Mouse (Mus musculus) hindbrain, embryonic 12.5 days (tissue): Measurements from ENCODE around the gene Trim63. TPM values are rescaled to one million over a fixed set of nuclear protein-coding genes. Genes with fewer than 3 reads are reported as not detected.
"Not testable (repeated sequence)": the region's sequence is repeated elsewhere in the genome, so short reads cannot be mapped to it uniquely, and the experiment has no call there.

Experiments
- ATAC-seq: fragments of 200-750 bp; cut with Nextera tagmentation; 2 replicates; pipeline ENCODE4 v1.8.0; 2017; ENCODE audit warnings: moderate TSS enrichment; ENCODE audit not compliant: low FRiP score
- H3K27ac ChIP-seq: fragments of 300-500 bp; sonication (generic); 2 replicates; pipeline ENCODE4 v1.5.1; 2016; ENCODE audit warnings: mild to moderate bottlenecking
- H3K27me3 ChIP-seq: fragments of 300-500 bp; sonication (generic); 2 replicates; pipeline ENCODE4 v1.6.1; 2016; ENCODE audit warnings: mild to moderate bottlenecking
- H3K36me3 ChIP-seq: fragments of 300-500 bp; sonication (generic); 2 replicates; pipeline ENCODE4 v1.6.1; 2016; ENCODE audit warnings: mild to moderate bottlenecking
- H3K4me1 ChIP-seq: fragments of 300-500 bp; sonication (generic); 2 replicates; pipeline ENCODE4 v1.6.1; 2016
- H3K4me2 ChIP-seq: fragments of 300-500 bp; sonication (generic); replicated peaks from 2 replicates; pipeline ENCODE4 v1.6.1; 2016; ENCODE audit warnings: mild to moderate bottlenecking
- H3K4me3 ChIP-seq: fragments of 300-500 bp; sonication (generic); 2 replicates; pipeline ENCODE4 v1.5.1; 2016; ENCODE audit warnings: mild to moderate bottlenecking
- H3K9ac ChIP-seq: fragments of 300-500 bp; sonication (generic); 2 replicates; pipeline ENCODE4 v1.6.1; 2016; ENCODE audit warnings: mild to moderate bottlenecking, moderate library complexity
- H3K9me3 ChIP-seq: fragments of 300-500 bp; sonication (generic); replicated peaks from 2 replicates; pipeline ENCODE4 v1.6.1; 2016; ENCODE audit warnings: mild to moderate bottlenecking
- WGBS: fragments of 180-500 bp; shearing (Covaris S2); methylation state at CpG from one replicate; pipeline ENCODE4 v1.1.7; 2016; 5-methylcytosine and 5-hydroxymethylcytosine counted together
- polyA plus RNA-seq: library from polyadenylated mRNA; unstranded; fragments of >200 nt; fragmentation: Nextera tagmentation; extraction: Ambion mirVana; gene quantifications from 2 replicates; pipeline ENCODE4 v1.2.1, GENCODE M21; 2016

Gene Trim63
- polyA plus RNA-seq: 0.54 and 1.6 TPM in 2 replicates

GRCm38 (mm10) chr4:134314876-134315275, at the start of gene Trim63:
Trim63 (plus strand) TSS chr4:134315120.
- Histone ChIP-seq H3K9me3 (0 out of 2 replicates have a peak, but pooled peaks cover 4% of the 10 kb centered on the region), H3K4me2 (no peak within 1 kb of the TSS), H3K9ac (no peak within 1 kb of the TSS), H3K27ac (no peak within 1 kb of the TSS), H3K36me3 (no peaks in the 10 kb centered on the region), H3K27me3 (no peaks in the 10 kb centered on the region), H3K4me3 (no peak within 1 kb of the TSS), H3K4me1 (peaks cover 6% of the 10 kb centered on the region; the same call in 1 of the 2 replicates)
- no peak for ATAC-seq
- WGBS: 35% methylated on average over 11 of the region's 11 CpGs

- no peak overlapping the region for H3K27ac ChIP-seq
- no peak for ATAC-seq
- no peak overlapping the region for H3K9ac ChIP-seq
- no peak overlapping the region for H3K4me3 ChIP-seq
- no peak overlapping the region for H3K4me2 ChIP-seq
- H3K36me3 ChIP-seq: no peaks in the 10 kb centered on the region
- no peaks in the 10 kb centered on the region for H3K4me1 ChIP-seq
- WGBS: 62% methylated on average over 9 of the region's 9 CpGs
- H3K9me3 ChIP-seq: no peaks in the 10 kb centered on the region
- no peaks in the 10 kb centered on the region for H3K27me3 ChIP-seq
These were observed 48.9 kb upstream of the Trim63 start for GRCm38 (mm10) chr4:134265860-134266585.

- Histone ChIP-seq H3K9me3 (no peaks in the 10 kb centered on the region), H3K4me1 (no peaks in the 10 kb centered on the region), H3K4me3 (no peak overlapping the region), H3K9ac (no peak overlapping the region), H3K36me3 (no peaks in the 10 kb centered on the region), H3K27ac (no peak overlapping the region), H3K4me2 (no peak overlapping the region), H3K27me3 (no peaks in the 10 kb centered on the region)
- ATAC-seq: no peak
- 88% methylated on average over 19 of the region's 19 CpGs for WGBS
These were observed 46.7 kb upstream of the Trim63 start for GRCm38 (mm10) chr4:134268102-134268655.

GRCm38 (mm10) chr4:134269622-134270021, 45.3 kb upstream of the Trim63 start:
- H3K27ac ChIP-seq, H3K4me3 ChIP-seq, H3K9ac ChIP-seq, ATAC-seq, H3K4me1 ChIP-seq, H3K27me3 ChIP-seq, H3K4me2 ChIP-seq, H3K9me3 ChIP-seq, H3K36me3 ChIP-seq: not testable (repeated sequence)

GRCm38 (mm10) chr4:134271979-134272378, 42.9 kb upstream of the Trim63 start:
- WGBS: 80% methylated on average over 7 of the region's 7 CpGs
- ATAC-seq: no peak
- no peak overlapping the region for H3K9ac ChIP-seq
- H3K36me3 ChIP-seq: peaks cover 11% of the 10 kb centered on the region
- no peaks in the 10 kb centered on the region for H3K4me1 ChIP-seq
- H3K4me2 ChIP-seq: no peak overlapping the region
- H3K9me3 ChIP-seq: no peaks in the 10 kb centered on the region
- no peaks in the 10 kb centered on the region for H3K27me3 ChIP-seq
- no peak overlapping the region for H3K4me3 ChIP-seq
- no peak overlapping the region for H3K27ac ChIP-seq

- no peak overlapping the region for H3K27ac ChIP-seq
- no peaks in the 10 kb centered on the region for H3K9me3 ChIP-seq
- H3K4me2 ChIP-seq: peak overlapping the region; percentile 11; the same call in 1 of the 2 replicates
- no peak for ATAC-seq
- no peak overlapping the region for H3K9ac ChIP-seq
- H3K4me3 ChIP-seq: no peak overlapping the region
- H3K4me1 ChIP-seq: no peaks in the 10 kb centered on the region
- 32% methylated on average over 12 of the region's 13 CpGs for WGBS
- no peaks in the 10 kb centered on the region for H3K27me3 ChIP-seq
- H3K36me3 ChIP-seq: peaks cover 20% of the 10 kb centered on the region
These were observed 42.0 kb upstream of the Trim63 start for GRCm38 (mm10) chr4:134272731-134273416.

- 0 out of 2 replicates have a peak overlapping the region, but pooled peaks have one; percentile 13 for H3K9ac ChIP-seq
- H3K27me3 ChIP-seq: no peaks in the 10 kb centered on the region
- H3K9me3 ChIP-seq: no peaks in the 10 kb centered on the region
- no peaks in the 10 kb centered on the region for H3K4me1 ChIP-seq
- peaks cover 25% of the 10 kb centered on the region for H3K36me3 ChIP-seq
- no peak for ATAC-seq
- no peak overlapping the region for H3K4me3 ChIP-seq
- WGBS: 6% methylated on average over 14 of the region's 14 CpGs
- H3K27ac ChIP-seq: no peak overlapping the region
- H3K4me2 ChIP-seq: peak overlapping the region; percentile 11; the same call in 1 of the 2 replicates
These were observed 41.2 kb upstream of the Trim63 start for GRCm38 (mm10) chr4:134273417-134274345.

- H3K4me3 ChIP-seq: no peak overlapping the region
- H3K36me3 ChIP-seq: peaks cover 30% of the 10 kb centered on the region
- peaks cover 25% of the 10 kb centered on the region for H3K4me1 ChIP-seq
- no peak overlapping the region for H3K27ac ChIP-seq
- no peak for ATAC-seq
- H3K9ac ChIP-seq: no peak overlapping the region
- no peaks in the 10 kb centered on the region for H3K27me3 ChIP-seq
- 92% methylated on average over 2 of the region's 2 CpGs for WGBS
- H3K4me2 ChIP-seq: no peak overlapping the region
- H3K9me3 ChIP-seq: no peaks in the 10 kb centered on the region
These were observed 30.0 kb upstream of the Trim63 start for GRCm38 (mm10) chr4:134284942-134285341.

- Histone ChIP-seq H3K9ac (peak overlapping the region; percentile 99), H3K36me3 (peaks cover 21% of the 10 kb centered on the region), H3K27ac (peak overlapping the region; percentile 100), H3K4me1 (peaks cover 25% of the 10 kb centered on the region), H3K27me3 (no peaks in the 10 kb centered on the region), H3K9me3 (no peaks in the 10 kb centered on the region), H3K4me2 (peak overlapping the region; percentile 97), H3K4me3 (peak overlapping the region; percentile 94)
- WGBS: 3% methylated on average over 53 of the region's 59 CpGs
- ATAC-seq: peak; percentile 74
These were observed 28.4 kb upstream of the Trim63 start for GRCm38 (mm10) chr4:134286226-134287167.

GRCm38 (mm10) chr4:134287168-134287564, 27.8 kb upstream of the Trim63 start:
- Histone ChIP-seq H3K4me3 (peak overlapping the region; percentile 94), H3K9me3 (no peaks in the 10 kb centered on the region), H3K4me2 (peak overlapping the region; percentile 97), H3K27ac (peak overlapping the region; percentile 100), H3K27me3 (no peaks in the 10 kb centered on the region), H3K4me1 (peaks cover 25% of the 10 kb centered on the region), H3K9ac (peak overlapping the region; percentile 99), H3K36me3 (peaks cover 15% of the 10 kb centered on the region)
- WGBS: under 1% methylated on average over 55 of the region's 59 CpGs
- ATAC-seq: peak; percentile 97

GRCm38 (mm10) chr4:134287575-134288025, 27.3 kb upstream of the Trim63 start, which contains the start of gene Pdik1l:
Pdik1l (minus strand) TSS chr4:134287895.
- no peaks in the 10 kb centered on the region for H3K27me3 ChIP-seq
- peak; percentile 84 for ATAC-seq
- H3K36me3 ChIP-seq: peaks cover 14% of the 10 kb centered on the region
- peak within 1 kb of the TSS; percentile 94 for H3K4me3 ChIP-seq
- peak within 1 kb of the TSS; percentile 99 for H3K9ac ChIP-seq
- peak within 1 kb of the TSS; percentile 97 for H3K4me2 ChIP-seq
- H3K27ac ChIP-seq: peak within 1 kb of the TSS; percentile 100
- H3K4me1 ChIP-seq: peaks cover 25% of the 10 kb centered on the region
- H3K9me3 ChIP-seq: no peaks in the 10 kb centered on the region
- WGBS: under 1% methylated on average over 43 of the region's 43 CpGs
